ENCODE assay signal across 10 mouse cellular contexts in genomic region chr2:166728261-166728680, GRCm38 (mm10). TPM values are rescaled to one million over a fixed set of nuclear protein-coding genes. Genes with fewer than 3 reads are reported as not detected.
DNase-seq lines count a peak whose midpoint lies in the region; ATAC-seq and TF ChIP-seq lines count a peak whose summit lies in the region.
"Had no signal": no experiment of that assay in that cellular context is flagged by ENCODE, and none has a peak within 500 bp of the region (broad histone marks: within the 10 kb centered on the region; RNA-seq: fewer than 3 reads in every experiment).

No protein-coding gene starts in this region.

- H3K27ac ChIP-seq in cortical plate, adult 2 months (ENCODE audit: insufficient read depth, low read length), result peak overlapping the region; percentile 36
- H3K27ac ChIP-seq in limb, embryonic 10.5 days, result peak overlapping the region; percentile 64
- no peak overlapping the region for H3K27ac ChIP-seq in forebrain, embryonic 16.5 days (ENCODE audit: low read length)
- H3K27ac ChIP-seq: heart, embryonic 15.5 days; neural tube, embryonic 12.5 days had no signal

- no peak for TF ChIP-seq POLR2A in cortical plate, adult 2 months (IDR thresholded peaks at IDR 0.05; ENCODE audit: extremely low read depth, insufficient read depth, low read length)

- no peak overlapping the region for H3K4me3 ChIP-seq in cortical plate, adult 2 months (ENCODE audit: insufficient read depth, low read length)
- H3K4me3 ChIP-seq in limb, embryonic 10.5 days, result no peak overlapping the region
- H3K4me3 ChIP-seq in forebrain, embryonic 16.5 days (replicated peaks; ENCODE audit: low read length), result no peak overlapping the region
- H3K4me3 ChIP-seq: heart, embryonic 15.5 days; neural tube, embryonic 12.5 days had no signal

- H3K9ac ChIP-seq in forebrain, embryonic 16.5 days (replicated peaks; ENCODE audit: low read depth, low read length), result no peak overlapping the region
- H3K9ac ChIP-seq: heart, embryonic 15.5 days; neural tube, embryonic 12.5 days had no signal

- no peaks in the 10 kb centered on the region for H3K36me3 ChIP-seq in limb, embryonic 10.5 days
- H3K36me3 ChIP-seq in forebrain, embryonic 16.5 days (ENCODE audit: control insufficient read depth, insufficient read depth), result no peaks in the 10 kb centered on the region
- H3K36me3 ChIP-seq: heart, embryonic 15.5 days; neural tube, embryonic 12.5 days had no signal

- H3K4me1 ChIP-seq in cortical plate, adult 2 months (ENCODE audit: control insufficient read depth, insufficient read depth, low read length), result peaks cover 9% of the 10 kb centered on the region
- peaks cover 32% of the 10 kb centered on the region for H3K4me1 ChIP-seq in limb, embryonic 10.5 days
- H3K4me1 ChIP-seq in forebrain, embryonic 16.5 days (replicated peaks; ENCODE audit: control insufficient read depth, insufficient read depth, low read length), result peaks cover 25% of the 10 kb centered on the region

- peak; percentile 11 to 13 for DNase-seq in kidney, adult 8-10 months
- no peak for DNase-seq in kidney, postnatal 14 days
- DNase-seq in ES-CJ7 (ENCODE audit: low read depth, low spot score), result peak; percentile 75
- DNase-seq in limb, embryonic 10.5 days (ENCODE audit: low spot score), result no peak
- no peak for DNase-seq in frontal cortex, adult 2 months (ENCODE audit: extremely low spot score in 1 of 2, low spot score in 1 of 2)
- no peak for DNase-seq in layer of hippocampus, adult 18-20 months (ENCODE audit: low spot score in 2 of 2)

- no peak for TF ChIP-seq CTCF in cortical plate, adult 2 months (IDR thresholded peaks at IDR 0.05; ENCODE audit: extremely low read depth, insufficient read depth, low read length)

- ATAC-seq in forebrain, embryonic 16.5 days, result no peak

- 47% methylated on average over 3 of the region's 3 CpGs for WGBS in limb, embryonic 10.5 days
- 59% methylated on average over 3 of the region's 3 CpGs for WGBS in forebrain, embryonic 16.5 days

- no peaks in the 10 kb centered on the region for H3K27me3 ChIP-seq in limb, embryonic 10.5 days (ENCODE audit: low read depth, poor library complexity, severe bottlenecking)
- H3K27me3 ChIP-seq in forebrain, embryonic 16.5 days (replicated peaks; ENCODE audit: control insufficient read depth, insufficient read depth, low read length), result no peaks in the 10 kb centered on the region
- H3K27me3 ChIP-seq: heart, embryonic 15.5 days; neural tube, embryonic 12.5 days had no signal

- H3K4me2 ChIP-seq in forebrain, embryonic 16.5 days (ENCODE audit: low read length), result no peak overlapping the region
- H3K4me2 ChIP-seq: heart, embryonic 15.5 days; neural tube, embryonic 12.5 days had no signal

- no peaks in the 10 kb centered on the region for H3K9me3 ChIP-seq in limb, embryonic 10.5 days (replicated peaks)
- H3K9me3 ChIP-seq in forebrain, embryonic 16.5 days (ENCODE audit: control insufficient read depth, low read length), result no peaks in the 10 kb centered on the region
- H3K9me3 ChIP-seq: heart, embryonic 15.5 days; neural tube, embryonic 12.5 days had no signal

RNA-seq across cellular contexts. Expression of gene Prex1, which starts 14.6 kb away (rescaled TPM):
- 81.9 and 83.3 TPM in 2 replicates for polyA plus RNA-seq in cortical plate, adult 2 months (2012; rRNA removed)
- 24.6 and 26.2 TPM in 2 replicates for polyA plus RNA-seq in limb, embryonic 10.5 days (2016; fragmentation: Nextera tagmentation; extraction: Ambion mirVana)
- polyA plus RNA-seq in frontal cortex, adult 2 months (2012; rRNA removed), result 101 and 102 TPM in 2 replicates
- 10 to 100 TPM; 67.8 to 68.8 TPM for total RNA-seq in layer of hippocampus, adult 18-20 months (2021)
- 38.5 and 40.5 TPM in 2 replicates for polyA plus RNA-seq in forebrain, embryonic 16.5 days (2015; fragmentation: Nextera tagmentation; extraction: Ambion mirVana)

Comparison
In these comparisons a context has a peak if more than half of its experiments do, and no peak if none do; other contexts are left out.
1. DNase-seq: peak in kidney, adult 8-10 months (2 of 2) and ES-CJ7 (single experiment); none in kidney, postnatal 14 days (single experiment), limb, embryonic 10.5 days (single experiment), frontal cortex, adult 2 months (0 of 2) and layer of hippocampus, adult 18-20 months (0 of 2).